Mouse (Mus musculus): ENCODE data around the gene 4933428G20Rik.

The 4933428G20Rik gene

GRCm38 (mm10) chr11:97499865-97500719 is at the start of gene 4933428G20Rik:
Gene 4933428G20Rik, minus strand, starts transcription at chr11:97500340.
- DNase-seq, result no peak

- no peak for DNase-seq
Observed at GRCm38 (mm10) chr11:97548757-97549156, 48.6 kb upstream of the 4933428G20Rik start.

GRCm38 (mm10) chr11:97547957-97548706 is 48.0 kb upstream of the 4933428G20Rik start:
- DNase-seq, result no peak

GRCm38 (mm10) chr11:97546804-97547411 is 46.8 kb upstream of the 4933428G20Rik start:
- DNase-seq, result peak; percentile 69

GRCm38 (mm10) chr11:97545808-97546560 is 45.8 kb upstream of the 4933428G20Rik start:
- no peak for DNase-seq

GRCm38 (mm10) chr11:97543883-97544282 is 43.7 kb upstream of the 4933428G20Rik start:
- DNase-seq, result no peak

- DNase-seq, result peak; percentile 83
Observed at GRCm38 (mm10) chr11:97543181-97543733, 43.1 kb upstream of the 4933428G20Rik start.

GRCm38 (mm10) chr11:97542171-97543150 is 42.3 kb upstream of the 4933428G20Rik start:
- no peak for DNase-seq

- peak; percentile 78 for DNase-seq
Observed at GRCm38 (mm10) chr11:97540604-97541003, 40.5 kb upstream of the 4933428G20Rik start.

- no peak for DNase-seq
Observed at GRCm38 (mm10) chr11:97540136-97540535, 40.0 kb upstream of the 4933428G20Rik start.

GRCm38 (mm10) chr11:97539622-97540021 is 39.5 kb upstream of the 4933428G20Rik start:
- no peak for DNase-seq

GRCm38 (mm10) chr11:97537580-97538089 is 37.5 kb upstream of the 4933428G20Rik start:
- no peak for DNase-seq

- peak; percentile 56 for DNase-seq
Observed at GRCm38 (mm10) chr11:97536835-97537579, 36.9 kb upstream of the 4933428G20Rik start.

- DNase-seq, result no peak
Observed at GRCm38 (mm10) chr11:97536083-97536747, 36.1 kb upstream of the 4933428G20Rik start.

- no peak for DNase-seq
Observed at GRCm38 (mm10) chr11:97535660-97536059, 35.5 kb upstream of the 4933428G20Rik start.

GRCm38 (mm10) chr11:97535308-97535630 is 35.1 kb upstream of the 4933428G20Rik start:
- no peak for DNase-seq

- DNase-seq, result no peak
Observed at GRCm38 (mm10) chr11:97534442-97535307, 34.5 kb upstream of the 4933428G20Rik start.

GRCm38 (mm10) chr11:97533653-97534052 is 33.5 kb upstream of the 4933428G20Rik start:
- DNase-seq, result no peak
